Mouse (Mus musculus) spleen, adult 12 weeks (tissue): ENCODE data around the gene Fam155a.

Source experiments
- DNase-seq: peaks from one replicate; pipeline ENCODE4 v3.0.0; 2022; ENCODE audit warnings: low spot score

Gene Fam155a

GRCm38 (mm10) chr8:9174865-9175565, 595.9 kb downstream of the Fam155a start:
- DNase-seq = no peak

DNA sequence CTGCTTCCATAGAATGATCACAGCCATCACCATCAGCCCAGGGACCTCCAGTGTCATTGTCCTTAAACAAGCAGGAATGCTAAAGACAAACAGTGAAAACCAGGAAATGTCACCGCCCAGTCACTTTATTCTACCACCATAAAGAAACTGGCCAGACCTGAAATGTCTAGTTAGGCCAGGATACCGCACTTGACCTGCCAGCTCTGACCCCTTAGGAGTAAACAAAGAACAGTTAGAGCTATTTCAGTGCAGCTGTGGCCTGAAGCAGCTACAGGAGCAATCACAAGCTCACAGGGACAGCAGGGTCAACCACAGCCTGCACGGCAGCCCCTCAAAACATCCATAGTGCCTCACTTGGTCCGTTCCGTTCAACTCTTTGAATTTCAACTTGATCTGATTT, 599.1 kb downstream of the Fam155a start:
- DNase-seq = no peak

DNA sequence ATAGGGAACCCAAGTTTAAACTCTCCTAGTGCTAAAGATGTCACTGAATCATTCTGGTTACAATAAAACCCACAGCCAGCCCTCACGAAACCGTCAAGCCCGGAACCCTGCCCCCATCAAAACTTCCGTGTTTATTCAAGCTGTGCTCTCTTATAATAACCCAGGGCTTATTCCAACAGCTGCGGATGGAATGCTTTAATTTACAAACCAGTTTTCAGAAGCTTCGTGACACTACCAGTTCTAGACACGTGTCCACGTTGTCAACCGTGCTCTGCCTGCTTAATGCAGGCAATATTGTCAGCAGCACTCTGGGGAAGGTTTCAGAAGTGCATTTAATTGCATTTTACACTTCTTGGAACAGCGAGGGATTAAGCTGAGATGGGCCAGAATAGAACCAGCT, 603.0 kb downstream of the Fam155a start:
- no peak for DNase-seq

DNA sequence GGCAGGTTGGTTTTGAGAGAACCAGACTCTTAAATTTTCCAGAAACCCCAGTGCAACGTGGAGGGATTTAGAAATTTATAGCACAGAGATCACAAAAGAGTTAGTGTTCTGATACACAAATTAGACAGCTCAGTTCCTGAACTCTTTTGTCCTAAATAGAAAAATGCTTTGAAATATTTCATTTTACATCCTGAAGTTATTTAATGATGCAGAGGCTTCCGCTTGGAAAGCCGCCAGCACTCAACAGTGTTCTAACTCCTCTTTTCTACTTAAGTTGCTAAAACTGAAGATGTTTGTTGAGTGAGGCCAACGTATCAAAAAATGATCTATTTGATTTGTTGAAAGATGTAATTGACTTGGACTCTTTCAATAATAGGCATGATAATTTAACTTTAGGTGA, 609.4 kb downstream of the Fam155a start:
- no peak for DNase-seq

DNA sequence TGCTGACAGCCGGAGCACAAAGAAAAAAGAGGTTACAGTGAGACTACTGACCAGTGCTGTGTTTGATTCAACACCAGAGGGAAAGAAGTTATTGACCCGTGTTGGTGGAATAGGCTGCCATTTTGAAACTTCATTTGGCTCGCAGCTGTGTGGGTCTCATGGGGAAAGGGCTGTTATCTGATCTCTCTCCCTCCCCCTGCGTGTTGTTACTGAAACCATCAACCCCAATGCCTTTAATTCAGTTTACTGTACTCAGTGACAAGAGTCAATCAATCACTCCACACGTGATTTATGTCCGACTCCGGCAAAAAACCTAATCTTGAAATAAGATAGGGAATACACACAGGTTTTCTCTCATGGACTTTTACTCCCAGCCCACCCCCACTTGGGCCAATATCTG, 611.6 kb downstream of the Fam155a start:
- no peak for DNase-seq

DNA sequence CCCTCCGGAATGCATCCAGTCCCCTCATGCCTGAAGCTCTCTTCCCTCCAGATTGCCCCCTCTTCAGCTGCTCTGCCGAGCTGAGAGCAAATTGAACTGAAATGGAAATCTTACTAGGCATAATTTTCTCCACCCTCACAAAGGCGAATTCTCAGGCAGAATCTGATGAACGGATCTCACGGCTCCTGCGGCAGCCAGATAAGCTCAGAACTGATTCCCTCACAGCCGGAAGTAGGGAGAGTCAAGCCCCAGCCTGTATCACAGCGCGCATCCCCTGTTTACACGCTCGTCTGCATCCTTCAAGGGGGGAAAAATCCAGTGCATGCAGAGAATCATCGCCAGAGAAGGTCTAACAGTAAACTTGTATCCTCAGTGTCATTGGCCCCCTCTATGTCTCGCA, 612.3 kb downstream of the Fam155a start:
- DNase-seq = no peak

DNA sequence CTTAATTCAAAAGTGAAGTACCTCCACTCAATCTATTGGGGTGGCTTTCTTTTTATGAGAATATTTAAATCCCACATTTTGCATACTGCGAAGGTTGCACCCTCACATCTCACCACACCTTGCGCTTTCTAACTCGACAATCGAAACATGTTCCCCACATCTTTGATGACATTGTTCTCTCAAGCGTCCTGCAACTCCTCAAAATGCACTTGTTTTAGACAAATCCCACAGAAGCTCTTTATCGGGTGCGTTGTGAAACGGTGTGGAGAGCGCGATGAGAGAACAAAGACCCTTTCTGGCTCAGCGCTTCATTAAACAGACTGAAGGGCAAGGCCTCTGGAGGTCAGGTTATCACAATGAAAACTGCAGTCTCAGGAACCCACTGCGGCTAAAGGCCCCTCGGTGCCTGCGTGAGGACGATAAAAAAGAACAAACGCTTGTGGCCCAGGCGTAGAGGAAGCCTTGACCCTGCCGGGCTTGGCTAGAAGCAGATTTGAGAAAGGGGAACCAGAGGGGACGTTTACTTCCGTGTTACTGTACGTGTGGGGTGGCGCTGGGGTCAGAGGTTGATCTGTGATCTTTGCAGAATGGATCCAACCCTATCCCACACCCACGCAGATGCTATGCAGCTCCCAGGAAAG, 613.7 kb downstream of the Fam155a start:
- DNase-seq = no peak
